Mouse (Mus musculus): ENCODE measurements around the gene Pard3b. TPM values are rescaled to one million over a fixed set of nuclear protein-coding genes. Genes with fewer than 3 reads are reported as not detected.

Pard3b gene
- polyA plus RNA-seq, 1 experiment from 2014 or later: 17.0 TPM

DNA sequence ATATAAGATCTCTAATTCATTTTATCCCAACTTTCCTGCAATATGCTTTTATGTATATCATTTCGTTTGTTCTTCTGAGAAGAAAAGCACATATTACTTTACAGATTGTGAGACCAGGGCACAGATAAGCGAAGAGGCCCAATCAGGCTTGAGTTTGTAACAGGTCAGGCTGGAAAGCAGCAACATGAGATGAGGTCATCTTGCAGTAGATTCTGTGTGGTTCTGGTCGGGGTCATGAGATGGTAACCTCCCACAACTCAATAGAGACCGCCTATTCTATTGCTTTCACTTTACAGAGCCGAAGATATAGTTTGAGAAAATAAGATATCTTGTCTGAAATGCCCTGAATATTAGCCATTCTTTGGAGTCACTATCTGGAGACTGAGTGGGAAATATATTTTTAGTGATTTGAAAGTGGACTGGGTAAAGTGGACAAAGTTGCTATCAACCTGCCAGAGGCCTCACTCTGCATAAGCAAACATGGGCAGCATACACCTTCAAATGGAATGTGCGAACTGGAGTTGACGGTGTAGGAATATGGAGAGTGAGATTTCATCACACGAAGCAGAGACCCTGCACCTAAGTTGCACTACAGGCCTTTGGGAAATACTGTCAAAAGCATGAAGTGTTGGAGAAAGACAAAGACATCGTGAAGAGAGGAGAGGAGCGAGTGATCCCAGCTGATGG is 987.3 kb downstream of the Pard3b start:
- H3K4me2 ChIP-seq (replicated peaks): no peak overlapping the region
- no peaks in the 10 kb centered on the region for H3K9me3 ChIP-seq
- H3K4me3 ChIP-seq: no peak overlapping the region
- peaks cover 18% of the 10 kb centered on the region for H3K4me1 ChIP-seq
- no peak overlapping the region for H3K27ac ChIP-seq
- 82% methylated on average over 10 of the region's 10 CpGs for WGBS
- H3K9ac ChIP-seq: no peak overlapping the region
- no peaks in the 10 kb centered on the region for H3K36me3 ChIP-seq
- no peak for ATAC-seq (ENCODE audit: low FRiP score, low read depth)
- H3K27me3 ChIP-seq: peaks cover 76% of the 10 kb centered on the region

DNA sequence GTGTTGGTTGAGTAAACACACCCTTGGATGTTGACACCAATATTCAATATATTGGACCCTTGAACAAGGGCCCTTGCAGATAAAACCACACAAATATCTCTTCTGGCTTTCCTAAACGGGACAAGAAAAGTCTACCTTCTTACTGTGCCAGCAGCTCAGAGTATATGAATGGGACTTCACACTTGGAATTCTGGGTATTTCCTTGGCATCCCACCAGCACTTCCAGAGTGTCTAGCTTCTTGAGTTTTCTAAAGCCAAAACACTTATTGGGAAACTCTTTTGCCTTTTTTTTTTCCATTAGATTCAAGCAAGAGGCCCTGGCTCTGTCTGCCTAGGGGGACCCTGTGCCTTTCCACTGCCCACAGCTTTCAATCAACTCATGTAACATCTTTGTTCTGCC is 991.3 kb downstream of the Pard3b start:
- Histone ChIP-seq H3K36me3 (no peaks in the 10 kb centered on the region), H3K27me3 (peaks cover 52% of the 10 kb centered on the region), H3K4me1 (peaks cover 45% of the 10 kb centered on the region), H3K4me3 (no peak overlapping the region), H3K9ac (no peak overlapping the region), H3K4me2 (replicated peaks) (no peak overlapping the region), H3K27ac (no peak overlapping the region), H3K9me3 (no peaks in the 10 kb centered on the region)
- ATAC-seq (ENCODE audit: low FRiP score, low read depth): no peak
- WGBS: 53% methylated on average over 1 of the region's 1 CpGs

DNA sequence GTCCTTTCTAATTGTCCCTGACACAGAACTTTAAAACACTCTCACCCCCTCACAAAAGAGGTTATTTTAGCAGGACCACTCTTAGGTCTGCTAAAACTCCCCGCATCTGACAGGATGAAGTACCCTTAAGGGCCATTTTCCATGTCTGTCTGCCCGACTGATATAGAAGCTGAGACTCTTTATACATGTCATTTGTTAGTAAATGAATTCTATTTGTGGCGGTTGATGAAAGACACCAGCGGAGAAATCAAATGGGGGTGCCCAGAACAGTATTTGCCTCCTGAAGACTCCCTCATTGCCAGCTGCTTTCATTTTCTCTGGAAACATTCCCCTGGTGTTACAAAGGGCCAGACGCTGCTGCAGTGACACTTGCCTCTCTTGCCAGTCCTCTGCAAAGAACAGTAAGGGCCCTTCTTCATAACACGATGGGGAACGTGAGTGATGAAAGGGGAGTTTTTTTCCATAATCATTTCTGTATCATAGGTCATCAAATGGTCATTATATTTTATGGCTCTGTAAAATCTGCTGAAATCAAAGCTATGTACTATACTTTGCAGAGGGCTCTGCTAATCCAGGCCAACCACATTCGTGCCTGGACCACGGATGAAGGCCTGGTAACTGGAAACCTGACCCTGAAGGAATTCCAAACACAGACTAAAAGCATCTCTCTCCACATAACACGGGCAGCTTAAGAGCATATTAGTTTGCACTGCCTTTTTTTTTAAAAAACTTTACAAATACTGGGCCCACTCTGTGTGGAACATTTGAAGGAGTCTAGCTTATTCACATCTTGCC is 993.1 kb downstream of the Pard3b start:
- no peak overlapping the region for H3K4me2 ChIP-seq (replicated peaks)
- H3K27ac ChIP-seq: 0 out of 2 replicates have a peak overlapping the region, but pooled peaks have one; percentile 29

DNA sequence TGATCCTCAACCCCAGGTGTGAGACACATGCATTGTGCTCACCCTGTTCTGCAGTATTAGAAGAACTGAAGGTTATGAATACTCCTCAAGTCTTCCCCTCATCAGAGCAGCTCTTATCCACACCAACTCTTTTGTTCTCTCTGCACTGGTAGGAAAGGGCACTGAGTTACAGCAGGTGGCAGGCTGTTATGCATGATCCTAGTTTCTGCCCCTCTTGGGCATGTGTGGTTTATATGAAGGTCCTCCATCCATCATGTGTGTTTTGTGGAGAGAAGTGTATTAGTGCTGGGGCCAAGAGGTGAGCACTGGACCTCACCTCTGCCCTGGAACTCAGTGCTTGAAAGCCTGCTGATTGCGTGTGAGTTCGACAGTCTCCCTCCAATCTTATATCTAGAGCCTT is 994.3 kb downstream of the Pard3b start:
- no peak for ATAC-seq (ENCODE audit: low FRiP score, low read depth)
- H3K9me3 ChIP-seq: no peaks in the 10 kb centered on the region
- WGBS: 53% methylated on average over 2 of the region's 2 CpGs
- H3K27me3 ChIP-seq: peaks cover 46% of the 10 kb centered on the region
- H3K4me3 ChIP-seq: no peak overlapping the region
- H3K27ac ChIP-seq: no peak overlapping the region
- H3K4me2 ChIP-seq (replicated peaks): no peak overlapping the region
- H3K9ac ChIP-seq: no peak overlapping the region
- H3K36me3 ChIP-seq: no peaks in the 10 kb centered on the region
- H3K4me1 ChIP-seq: peaks cover 62% of the 10 kb centered on the region

More for the DNA sequence above, 993.1 kb downstream of the Pard3b start:
- no peak overlapping the region for H3K4me3 ChIP-seq
- no peaks in the 10 kb centered on the region for H3K9me3 ChIP-seq
- peaks cover 43% of the 10 kb centered on the region for H3K27me3 ChIP-seq
- H3K36me3 ChIP-seq: no peaks in the 10 kb centered on the region
- peak; percentile 61 for ATAC-seq (ENCODE audit: low FRiP score, low read depth)
- H3K4me1 ChIP-seq: peaks cover 54% of the 10 kb centered on the region
- H3K9ac ChIP-seq: no peak overlapping the region
- 40% methylated on average over 10 of the region's 10 CpGs for WGBS

DNA sequence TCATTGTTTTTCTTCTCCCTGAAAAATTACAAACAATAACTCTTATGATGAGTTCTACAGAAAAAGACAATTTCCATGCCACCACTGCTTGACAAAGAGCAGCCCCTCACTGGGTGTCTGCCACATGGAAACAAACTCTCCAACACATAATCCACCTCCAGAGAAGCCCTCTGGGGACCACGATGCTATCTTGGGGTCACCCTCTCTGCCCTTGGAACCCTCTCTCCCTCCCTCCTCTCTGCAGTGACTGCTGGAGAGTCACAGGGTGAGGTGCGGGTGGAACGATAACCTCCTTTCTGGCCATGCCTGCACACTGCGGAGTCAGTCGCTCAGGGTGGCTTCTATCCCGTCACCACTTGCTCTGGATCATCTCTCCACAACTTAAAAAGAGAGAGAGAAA is 996.6 kb downstream of the Pard3b start:
- no peaks in the 10 kb centered on the region for H3K36me3 ChIP-seq
- WGBS: 63% methylated on average over 6 of the region's 6 CpGs
- H3K4me3 ChIP-seq: no peak overlapping the region
- H3K4me1 ChIP-seq: peaks cover 55% of the 10 kb centered on the region
- H3K9ac ChIP-seq: no peak overlapping the region
- no peak overlapping the region for H3K27ac ChIP-seq
- ATAC-seq (ENCODE audit: low FRiP score, low read depth): no peak
- H3K9me3 ChIP-seq: no peaks in the 10 kb centered on the region
- no peak overlapping the region for H3K4me2 ChIP-seq (replicated peaks)
- H3K27me3 ChIP-seq: peaks cover 48% of the 10 kb centered on the region

DNA sequence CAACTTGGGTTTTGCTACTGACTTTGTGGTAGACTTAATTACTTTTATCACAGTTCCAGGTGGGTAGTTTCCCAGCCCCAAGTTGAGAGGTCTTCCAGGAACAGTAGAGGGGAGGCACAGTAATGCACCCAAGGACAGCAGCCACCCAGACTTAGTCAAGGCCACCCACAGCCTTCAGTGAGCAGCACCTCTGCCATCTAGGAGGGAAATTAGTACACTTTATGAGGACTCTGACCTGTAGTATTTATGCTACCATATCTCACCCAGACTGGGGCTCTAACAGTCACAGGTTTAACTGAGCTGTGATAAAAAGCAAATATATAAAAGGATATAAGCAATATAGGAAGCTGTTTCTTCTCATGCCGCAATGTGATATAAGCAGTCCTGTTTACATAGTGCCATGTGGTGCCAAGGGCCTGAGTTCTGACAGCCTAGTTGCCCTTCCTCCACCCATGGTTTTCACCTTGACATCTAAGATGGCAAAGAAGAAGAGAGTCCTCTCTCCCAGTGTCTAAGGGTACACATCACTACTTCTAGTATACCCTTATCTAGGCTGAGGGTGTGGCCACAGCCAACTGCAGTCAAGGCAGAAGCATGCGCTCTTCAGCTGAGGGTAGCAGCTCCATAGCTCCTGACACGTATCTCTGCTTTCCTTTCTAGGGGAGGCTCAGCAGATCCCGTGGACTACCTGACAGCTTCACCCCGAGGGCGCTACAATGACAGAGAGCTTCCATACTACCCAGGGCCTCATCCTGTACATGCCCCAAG is 998.5 kb downstream of the Pard3b start:
- H3K36me3 ChIP-seq: no peaks in the 10 kb centered on the region
- peaks cover 39% of the 10 kb centered on the region for H3K4me1 ChIP-seq
- ATAC-seq (ENCODE audit: low FRiP score, low read depth): no peak
- 87% methylated on average over 6 of the region's 6 CpGs for WGBS
- H3K4me3 ChIP-seq: no peak overlapping the region
- no peak overlapping the region for H3K4me2 ChIP-seq (replicated peaks)
- no peak overlapping the region for H3K27ac ChIP-seq
- H3K9ac ChIP-seq: no peak overlapping the region
- no peaks in the 10 kb centered on the region for H3K9me3 ChIP-seq
- H3K27me3 ChIP-seq: peaks cover 37% of the 10 kb centered on the region

DNA sequence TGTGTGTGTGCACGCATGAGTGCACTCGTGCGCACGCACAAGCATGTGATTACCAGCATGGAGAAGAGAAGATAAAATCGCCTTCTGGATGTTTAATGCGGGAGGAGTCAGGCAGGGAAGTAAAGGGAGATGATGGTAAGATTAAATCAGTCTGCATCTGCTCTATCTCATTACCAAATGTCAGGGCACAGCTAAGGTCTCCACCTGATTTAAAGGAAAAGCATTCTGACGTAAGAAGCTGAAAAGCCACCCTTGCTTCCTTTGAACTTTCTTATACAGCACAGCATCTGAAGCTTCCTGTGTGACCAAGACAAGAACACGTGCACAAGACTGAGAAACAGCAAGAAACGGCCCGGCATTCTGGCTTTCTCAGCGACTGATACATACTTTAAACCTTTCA is 1000.4 kb downstream of the Pard3b start:
- H3K4me1 ChIP-seq: peaks cover 23% of the 10 kb centered on the region
- H3K27ac ChIP-seq: no peak overlapping the region
- no peak overlapping the region for H3K4me2 ChIP-seq (replicated peaks)
- no peak overlapping the region for H3K4me3 ChIP-seq
- no peak overlapping the region for H3K9ac ChIP-seq
- no peaks in the 10 kb centered on the region for H3K36me3 ChIP-seq
- peaks cover 37% of the 10 kb centered on the region for H3K27me3 ChIP-seq
- no peaks in the 10 kb centered on the region for H3K9me3 ChIP-seq
- 86% methylated on average over 11 of the region's 11 CpGs for WGBS
- no peak for ATAC-seq (ENCODE audit: low FRiP score, low read depth)

DNA sequence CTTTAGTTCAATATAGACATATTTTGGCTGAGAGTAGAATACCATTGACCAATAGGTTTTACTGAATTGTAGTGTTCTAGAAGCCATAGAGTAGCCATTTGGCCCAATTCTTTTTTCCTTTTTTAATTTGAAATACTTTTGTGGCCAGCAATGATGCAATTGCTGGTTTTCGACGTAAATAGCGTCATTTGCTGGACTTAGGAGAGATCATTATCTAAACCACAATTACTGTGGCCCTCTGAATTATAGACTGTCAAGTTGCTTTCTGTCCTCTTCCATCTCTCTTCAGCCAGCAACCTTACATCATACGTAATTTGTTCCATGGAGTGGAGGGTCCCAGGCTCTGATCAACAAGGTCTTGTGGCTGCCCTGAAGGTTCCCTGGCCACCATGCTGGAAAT is 1000.8 kb downstream of the Pard3b start:
- no peak overlapping the region for H3K27ac ChIP-seq
- 70% methylated on average over 4 of the region's 4 CpGs for WGBS
- no peak for ATAC-seq (ENCODE audit: low FRiP score, low read depth)
- no peak overlapping the region for H3K4me2 ChIP-seq (replicated peaks)
- H3K9me3 ChIP-seq: no peaks in the 10 kb centered on the region
- H3K36me3 ChIP-seq: no peaks in the 10 kb centered on the region
- H3K9ac ChIP-seq: no peak overlapping the region
- H3K4me3 ChIP-seq: no peak overlapping the region
- peaks cover 22% of the 10 kb centered on the region for H3K4me1 ChIP-seq
- peaks cover 35% of the 10 kb centered on the region for H3K27me3 ChIP-seq

DNA sequence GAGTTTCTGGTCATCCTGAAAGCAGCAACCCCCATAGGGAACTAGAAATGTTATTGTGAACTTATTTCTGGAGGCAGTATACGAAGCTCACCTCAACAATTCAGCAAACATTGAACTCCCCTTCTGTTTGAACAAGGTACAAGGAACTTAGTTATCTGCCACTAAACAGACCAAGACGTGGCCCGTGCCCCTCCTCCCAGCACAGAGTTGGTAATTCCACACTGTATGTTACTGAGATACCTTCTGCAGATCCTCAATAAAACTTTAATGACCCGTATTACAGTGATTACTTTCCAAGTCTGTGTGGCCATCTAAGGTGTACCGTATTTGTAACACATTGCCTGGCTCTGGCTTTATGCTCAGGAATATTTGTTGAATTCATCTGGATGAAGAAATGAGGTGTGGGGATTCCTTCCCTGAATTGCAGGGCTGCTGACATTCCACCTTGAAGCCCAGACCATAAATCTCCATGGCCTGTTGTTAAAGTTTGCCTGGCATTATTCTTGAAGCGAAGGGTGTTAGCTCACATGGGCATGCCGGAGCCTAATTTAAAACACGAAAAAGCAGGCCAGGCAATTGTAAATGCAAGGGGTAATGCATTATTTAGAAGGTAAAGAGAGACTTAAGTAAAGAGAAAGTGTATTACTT is 1006.1 kb downstream of the Pard3b start:
- WGBS: 17% methylated on average over 8 of the region's 8 CpGs
- Histone ChIP-seq H3K4me2 (replicated peaks) (no peak overlapping the region), H3K9me3 (no peaks in the 10 kb centered on the region), H3K27ac (no peak overlapping the region), H3K4me3 (no peak overlapping the region), H3K36me3 (no peaks in the 10 kb centered on the region), H3K9ac (no peak overlapping the region), H3K4me1 (peaks cover 25% of the 10 kb centered on the region), H3K27me3 (peaks cover 10% of the 10 kb centered on the region)
- no peak; the same call in 1 of the 2 replicates for ATAC-seq (ENCODE audit: low FRiP score, low read depth)

DNA sequence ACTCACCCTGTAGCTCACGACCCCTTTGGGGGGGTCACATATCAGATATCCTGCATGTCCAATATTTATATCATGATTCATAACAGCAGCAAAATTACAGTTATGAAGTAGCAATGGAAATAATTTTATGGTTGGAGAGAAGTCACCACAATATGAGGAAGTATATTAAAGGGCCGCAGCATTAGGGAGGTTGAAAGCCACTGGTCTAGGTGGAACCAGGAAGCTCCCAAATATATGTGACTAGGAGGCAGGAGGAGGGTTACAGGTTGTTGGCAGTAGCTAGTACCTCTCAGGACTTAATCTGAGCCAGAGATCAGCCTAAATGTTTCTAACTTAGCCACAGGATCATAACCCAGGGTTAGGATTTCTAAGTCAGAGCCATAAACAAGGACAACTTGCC is 1008.2 kb downstream of the Pard3b start:
- no peak overlapping the region for H3K9ac ChIP-seq
- H3K4me1 ChIP-seq: peaks cover 25% of the 10 kb centered on the region
- no peak overlapping the region for H3K4me2 ChIP-seq (replicated peaks)
- ATAC-seq (ENCODE audit: low FRiP score, low read depth): no peak
- no peaks in the 10 kb centered on the region for H3K36me3 ChIP-seq
- no peak overlapping the region for H3K27ac ChIP-seq
- WGBS: 87% methylated on average over 2 of the region's 2 CpGs
- H3K27me3 ChIP-seq: peaks cover 9% of the 10 kb centered on the region
- H3K4me3 ChIP-seq: no peak overlapping the region
- H3K9me3 ChIP-seq: no peaks in the 10 kb centered on the region

DNA sequence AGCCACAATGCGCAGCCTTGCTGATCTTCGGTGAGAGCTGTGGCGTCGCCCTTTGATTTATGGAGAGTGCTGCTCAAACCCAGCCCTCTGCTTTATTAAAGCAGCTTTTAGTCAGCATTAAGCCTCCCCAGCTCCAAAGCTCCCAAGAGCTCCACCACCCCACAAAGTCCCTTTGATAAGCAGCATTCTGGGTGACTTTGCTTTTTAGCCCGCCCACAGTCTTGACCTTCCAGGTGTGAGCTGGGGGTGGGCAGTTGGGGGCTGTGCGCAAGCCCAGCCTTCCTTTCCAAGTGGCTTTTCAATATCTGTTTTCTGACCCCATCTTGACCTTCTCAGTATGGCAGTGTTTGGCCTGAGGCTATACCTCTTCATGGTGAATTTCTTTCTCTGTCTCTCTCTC is 1009.5 kb downstream of the Pard3b start:
- H3K27ac ChIP-seq: no peak overlapping the region
- peaks cover 25% of the 10 kb centered on the region for H3K4me1 ChIP-seq
- peak overlapping the region; percentile 45 for H3K4me2 ChIP-seq (replicated peaks)
- no peaks in the 10 kb centered on the region for H3K9me3 ChIP-seq
- H3K36me3 ChIP-seq: no peaks in the 10 kb centered on the region
- H3K9ac ChIP-seq: peak overlapping the region; percentile 8
- no peak for ATAC-seq (ENCODE audit: low FRiP score, low read depth)
- H3K27me3 ChIP-seq: peaks cover 9% of the 10 kb centered on the region
- WGBS: 15% methylated on average over 6 of the region's 6 CpGs
- no peak overlapping the region for H3K4me3 ChIP-seq

DNA sequence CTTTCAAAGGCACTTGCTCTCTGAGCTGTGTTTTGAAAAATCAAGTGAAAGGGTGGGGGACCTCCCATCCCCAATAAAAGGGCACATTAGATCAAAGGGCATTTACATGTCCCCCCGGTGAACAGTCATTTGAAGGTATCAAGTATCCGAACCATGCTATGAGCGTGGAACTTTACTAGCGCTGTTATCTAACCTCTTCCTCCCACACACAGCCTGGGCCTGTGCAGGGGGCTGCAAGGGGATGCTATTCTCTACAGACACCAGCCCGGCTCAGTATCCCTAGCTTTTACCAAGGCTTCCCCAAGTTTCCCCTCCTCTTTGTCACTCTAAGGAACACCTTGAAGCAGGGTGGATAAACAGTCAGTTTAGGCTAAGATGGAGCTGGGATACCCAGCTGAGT is 1010.0 kb downstream of the Pard3b start:
- no peak overlapping the region for H3K4me3 ChIP-seq
- no peak overlapping the region for H3K4me2 ChIP-seq (replicated peaks)
- ATAC-seq (ENCODE audit: low FRiP score, low read depth): no peak

More for the DNA sequence above, 1010.0 kb downstream of the Pard3b start:
- Histone ChIP-seq H3K9ac (no peak overlapping the region), H3K27me3 (peaks cover 9% of the 10 kb centered on the region), H3K4me1 (peaks cover 25% of the 10 kb centered on the region), H3K36me3 (no peaks in the 10 kb centered on the region), H3K27ac (no peak overlapping the region), H3K9me3 (no peaks in the 10 kb centered on the region)
- WGBS: 16% methylated on average over 5 of the region's 5 CpGs

All from limb, embryonic 13.5 days (tissue).